Comparison of ENCODE assay signal across 10 mouse cellular contexts in genomic region chr17:12754243-12755007, GRCm38 (mm10). TPM values are rescaled to one million over a fixed set of nuclear protein-coding genes. Genes with fewer than 3 reads are reported as not detected.
DNase-seq lines count a peak whose midpoint lies in the region; ATAC-seq lines count a peak whose summit lies in the region.
"Had no signal": no experiment of that assay in that cellular context is flagged by ENCODE, and none has a peak within 500 bp of the region (broad histone marks: within the 10 kb centered on the region; RNA-seq: fewer than 3 reads in every experiment).

No protein-coding gene starts in this region.

- no peaks in the 10 kb centered on the region for H3K27me3 ChIP-seq in embryonic facial prominence, embryonic 13.5 days
- H3K27me3 ChIP-seq in embryonic facial prominence, embryonic 10.5 days (replicated peaks; ENCODE audit: low read depth, poor library complexity, severe bottlenecking) = no peaks in the 10 kb centered on the region
- no peaks in the 10 kb centered on the region for H3K27me3 ChIP-seq in liver, embryonic 13.5 days
- H3K27me3 ChIP-seq in liver, embryonic 11.5 days (replicated peaks; ENCODE audit: control insufficient read depth, insufficient read depth, low read length) = no peaks in the 10 kb centered on the region
- no peaks in the 10 kb centered on the region for H3K27me3 ChIP-seq in stomach, embryonic 15.5 days (replicated peaks)

- H3K9me3 ChIP-seq in embryonic facial prominence, embryonic 13.5 days = no peaks in the 10 kb centered on the region
- H3K9me3 ChIP-seq in embryonic facial prominence, embryonic 10.5 days = no peaks in the 10 kb centered on the region
- no peaks in the 10 kb centered on the region for H3K9me3 ChIP-seq in liver, embryonic 13.5 days (replicated peaks)
- H3K9me3 ChIP-seq in liver, embryonic 11.5 days (ENCODE audit: control insufficient read depth, low read length) = no peaks in the 10 kb centered on the region
- H3K9me3 ChIP-seq in stomach, embryonic 15.5 days = no peaks in the 10 kb centered on the region
- H3K9me3 ChIP-seq: midbrain, embryonic 10.5 days had no signal

- 0 out of 2 replicates have a peak overlapping the region, but pooled peaks have one; percentile 16 for H3K9ac ChIP-seq in embryonic facial prominence, embryonic 13.5 days
- H3K9ac ChIP-seq in liver, embryonic 13.5 days = no peak overlapping the region
- H3K9ac ChIP-seq in liver, embryonic 11.5 days (ENCODE audit: low read depth, low read length) = no peak overlapping the region
- no peak overlapping the region for H3K9ac ChIP-seq in stomach, embryonic 15.5 days

- peaks cover 78% of the 10 kb centered on the region for H3K4me1 ChIP-seq in embryonic facial prominence, embryonic 13.5 days
- H3K4me1 ChIP-seq in embryonic facial prominence, embryonic 10.5 days = peaks cover 75% of the 10 kb centered on the region
- H3K4me1 ChIP-seq in liver, embryonic 13.5 days (replicated peaks) = peaks cover 89% of the 10 kb centered on the region
- peaks cover 56% of the 10 kb centered on the region for H3K4me1 ChIP-seq in liver, embryonic 11.5 days (replicated peaks; ENCODE audit: control insufficient read depth, insufficient read depth, low read length)
- H3K4me1 ChIP-seq in stomach, embryonic 15.5 days = peaks cover 79% of the 10 kb centered on the region

- WGBS in embryonic facial prominence, embryonic 13.5 days = 59% methylated on average over 3 of the region's 3 CpGs
- WGBS in embryonic facial prominence, embryonic 10.5 days = 84% methylated on average over 3 of the region's 3 CpGs
- 38% methylated on average over 3 of the region's 3 CpGs for WGBS in liver, embryonic 13.5 days (ENCODE audit: insufficient replicate concordance)
- 56% methylated on average over 3 of the region's 3 CpGs for WGBS in liver, embryonic 11.5 days
- WGBS in stomach, embryonic 15.5 days = 60% methylated on average over 3 of the region's 3 CpGs

- no peak overlapping the region for H3K4me2 ChIP-seq in embryonic facial prominence, embryonic 13.5 days
- no peak overlapping the region for H3K4me2 ChIP-seq in liver, embryonic 13.5 days
- no peak overlapping the region for H3K4me2 ChIP-seq in liver, embryonic 11.5 days
- no peak overlapping the region for H3K4me2 ChIP-seq in stomach, embryonic 15.5 days

- no peak for ATAC-seq in embryonic facial prominence, embryonic 13.5 days (ENCODE audit: insufficient number of reproducible peaks, insufficient read depth, low FRiP score, low TSS enrichment, low read depth)
- ATAC-seq in liver, embryonic 13.5 days (ENCODE audit: low read depth) = 0 out of 2 replicates have a peak, but pooled peaks have one; percentile 16
- ATAC-seq in liver, embryonic 11.5 days (replicated peaks; ENCODE audit: low FRiP score) = no peak
- peak; percentile 86 to 91 for ATAC-seq in hematopoietic stem cell, adult 5-6 weeks (replicated peaks in 1 of 2; ENCODE audit: insufficient read depth in 1 of 2, low FRiP score in 2 of 2, low TSS enrichment in 1 of 2, low read depth in 1 of 2, poor library complexity in 2 of 2, severe bottlenecking in 2 of 2)
- ATAC-seq in stomach, embryonic 15.5 days (ENCODE audit: insufficient read depth, low FRiP score, low read depth) = no peak

- no peak for DNase-seq in embryonic facial prominence, embryonic 10.5 days (ENCODE audit: low spot score)
- no peak for DNase-seq in liver, embryonic 13.5 days
- no peak for DNase-seq in liver, embryonic 11.5 days (ENCODE audit: low spot score)
- DNase-seq in thymus, postnatal 36 days = no peak
- no peak for DNase-seq in layer of hippocampus, postnatal 36 days
- DNase-seq: gastrocnemius, postnatal 10 days had no signal

- 0 out of 2 replicates have a peak, but pooled peaks cover 6% of the 10 kb centered on the region for H3K36me3 ChIP-seq in embryonic facial prominence, embryonic 13.5 days
- peaks cover 18% of the 10 kb centered on the region for H3K36me3 ChIP-seq in embryonic facial prominence, embryonic 10.5 days (replicated peaks)
- H3K36me3 ChIP-seq in liver, embryonic 13.5 days = peaks cover 2% of the 10 kb centered on the region; the same call in 1 of the 2 replicates
- no peaks in the 10 kb centered on the region; the same call in 1 of the 2 replicates for H3K36me3 ChIP-seq in liver, embryonic 11.5 days (ENCODE audit: control insufficient read depth, insufficient read depth, low read length)
- no peaks in the 10 kb centered on the region for H3K36me3 ChIP-seq in stomach, embryonic 15.5 days
- H3K36me3 ChIP-seq: midbrain, embryonic 10.5 days had no signal

- H3K4me3 ChIP-seq in embryonic facial prominence, embryonic 13.5 days = no peak overlapping the region
- no peak overlapping the region for H3K4me3 ChIP-seq in embryonic facial prominence, embryonic 10.5 days
- no peak overlapping the region for H3K4me3 ChIP-seq in liver, embryonic 13.5 days (replicated peaks)
- no peak overlapping the region for H3K4me3 ChIP-seq in liver, embryonic 11.5 days (ENCODE audit: low read depth, low read length)
- H3K4me3 ChIP-seq in stomach, embryonic 15.5 days (replicated peaks) = no peak overlapping the region
- H3K4me3 ChIP-seq: midbrain, embryonic 10.5 days had no signal

- H3K27ac ChIP-seq in embryonic facial prominence, embryonic 13.5 days = no peak overlapping the region
- no peak overlapping the region for H3K27ac ChIP-seq in embryonic facial prominence, embryonic 10.5 days (replicated peaks)
- no peak overlapping the region; the same call in 1 of the 2 replicates for H3K27ac ChIP-seq in liver, embryonic 13.5 days
- no peak overlapping the region for H3K27ac ChIP-seq in liver, embryonic 11.5 days (ENCODE audit: low read depth, low read length)
- peak overlapping the region; percentile 26; the same call in 1 of the 2 replicates for H3K27ac ChIP-seq in stomach, embryonic 15.5 days
- H3K27ac ChIP-seq: midbrain, embryonic 10.5 days had no signal

RNA-seq across cellular contexts. Expression of gene Igf2r, which starts 15.0 kb away (rescaled TPM):
- 27.9 and 35.4 TPM in 2 replicates for polyA plus RNA-seq in embryonic facial prominence, embryonic 13.5 days (2015; fragmentation: Nextera tagmentation; extraction: Ambion mirVana)
- polyA plus RNA-seq in embryonic facial prominence, embryonic 10.5 days (2016; fragmentation: Nextera tagmentation; extraction: Ambion mirVana) = 25.9 and 27.2 TPM in 2 replicates
- 13.8 and 17.4 TPM in 2 replicates for polyA plus RNA-seq in liver, embryonic 13.5 days (2015; fragmentation: Nextera tagmentation; extraction: Ambion mirVana)
- polyA plus RNA-seq in liver, embryonic 11.5 days (2014; fragmentation: Nextera tagmentation; extraction: Ambion mirVana) = 41.8 and 43.7 TPM in 2 replicates
- total RNA-seq in hematopoietic stem cell, adult 5-6 weeks (2017) = 17.5 and 24.6 TPM in 2 replicates
- polyA plus RNA-seq in stomach, embryonic 15.5 days (2015; fragmentation: Nextera tagmentation; extraction: Ambion mirVana) = 35.1 and 36.1 TPM in 2 replicates
- 10 to 100 TPM; 29.0 to 30.9 TPM for total RNA-seq in layer of hippocampus, postnatal 36 days (2021)

Comparison
In these comparisons a context has a peak if more than half of its experiments do, and no peak if none do; other contexts are left out.
1. ATAC-seq: peak in liver, embryonic 13.5 days (single experiment) and hematopoietic stem cell, adult 5-6 weeks (2 of 2); none in embryonic facial prominence, embryonic 13.5 days (single experiment), liver, embryonic 11.5 days (single experiment) and stomach, embryonic 15.5 days (single experiment).